Mouse (Mus musculus) liver, embryonic 18 days (tissue): ENCODE measurements around the gene Calm4. TPM values are rescaled to one million over a fixed set of nuclear protein-coding genes. Genes with fewer than 3 reads are reported as not detected.

Experiments used
- polyA plus RNA-seq: library from polyadenylated mRNA; depleted of rRNA; stranded (reverse); fragments of >200 nt; gene quantifications from 2 replicates; pipeline ENCODE4 v1.2.3, GENCODE M21; 2012; rRNA removed

Gene Calm4
- not detected in 2 replicates for polyA plus RNA-seq

GRCm38 (mm10) chr13:3837312-3837807 is at the start of gene Calm4:
TSS of gene Calm4 (plus strand) at chr13:3837757.

GRCm38 (mm10) chr13:3804186-3804585 is 33.4 kb upstream of the Calm4 start, which contains the start of gene Calml3:
TSS of gene Calml3 (minus strand) at chr13:3804316.

GRCm38 (mm10) chr13:3853648-3854333 is 16.2 kb downstream of the Calm4 start, which contains the start of gene Calm5:
TSS of gene Calm5 (plus strand) at chr13:3854173.

Other genes starting within 250 kb of the Calm4 start
- gene Fam208b, start 226.6 kb upstream of the Calm4 start, polyA plus RNA-seq = 4.7 and 4.8 TPM in 2 replicates
- 7.5 and 8.2 TPM in 2 replicates for gene Asb13, start 203.7 kb upstream of the Calm4 start, polyA plus RNA-seq
- not detected in 2 replicates for gene Calml3, start 33.4 kb upstream of the Calm4 start, polyA plus RNA-seq
- not detected in 2 replicates for gene Calm5, start 16.4 kb downstream of the Calm4 start, polyA plus RNA-seq
- 20.6 and 21.1 TPM in 2 replicates for gene Net1, start 80.5 kb downstream of the Calm4 start, polyA plus RNA-seq
- gene Tubal3, start 80.5 kb downstream of the Calm4 start, polyA plus RNA-seq = 0.07 TPM in 1 of 2 replicates, not detected in the other
- not detected in 2 replicates for gene Ucn3, start 107.6 kb downstream of the Calm4 start, polyA plus RNA-seq
- gene Akr1c14, start 211.3 kb downstream of the Calm4 start, polyA plus RNA-seq = 16.7 and 23.6 TPM in 2 replicates